Mouse (Mus musculus) frontal cortex, postnatal 25 days (tissue): ENCODE measurements around the gene Casq2.
"Not testable (repeated sequence)": the region's sequence is repeated elsewhere in the genome, so short reads cannot be mapped to it uniquely, and the experiment has no call there.

Source experiments
- DNase-seq, 2 experiments: peaks; one replicate each; pipeline ENCODE4 v3.0.0; 2022; ENCODE audit warnings: low spot score in 2 of 2

Gene Casq2

GRCm38 (mm10) chr3:102135389-102136113 lies 49.3 kb downstream of the Casq2 start:
- no peak for DNase-seq

- no peak for DNase-seq
Measured at GRCm38 (mm10) chr3:102137158-102137557, 50.9 kb downstream of the Casq2 start.

GRCm38 (mm10) chr3:102138899-102139298 lies 52.7 kb downstream of the Casq2 start:
- DNase-seq = no peak

- no peak for DNase-seq
Measured at GRCm38 (mm10) chr3:102140606-102141005, 54.4 kb downstream of the Casq2 start.

- DNase-seq = no peak
Measured at GRCm38 (mm10) chr3:102141451-102141850, 55.2 kb downstream of the Casq2 start.

GRCm38 (mm10) chr3:102141893-102142292 lies 55.7 kb downstream of the Casq2 start:
- DNase-seq = no peak

- DNase-seq = no peak
Measured at GRCm38 (mm10) chr3:102142947-102143346, 56.7 kb downstream of the Casq2 start.

- no peak for DNase-seq
Measured at GRCm38 (mm10) chr3:102143536-102143935, 57.3 kb downstream of the Casq2 start.

GRCm38 (mm10) chr3:102144401-102144800 lies 58.2 kb downstream of the Casq2 start:
- DNase-seq = no peak

- DNase-seq = no peak
Measured at GRCm38 (mm10) chr3:102145645-102146386, 59.6 kb downstream of the Casq2 start.

GRCm38 (mm10) chr3:102146428-102146827 lies 60.2 kb downstream of the Casq2 start:
- no peak for DNase-seq

- DNase-seq = no peak
Measured at GRCm38 (mm10) chr3:102147189-102147588, 61.0 kb downstream of the Casq2 start.

GRCm38 (mm10) chr3:102149941-102150340 lies 63.7 kb downstream of the Casq2 start:
- no peak for DNase-seq

GRCm38 (mm10) chr3:102151850-102152249 lies 65.6 kb downstream of the Casq2 start:
- DNase-seq = no peak

- no peak for DNase-seq
Measured at GRCm38 (mm10) chr3:102152471-102152870, 66.3 kb downstream of the Casq2 start.

GRCm38 (mm10) chr3:102152872-102153271 lies 66.7 kb downstream of the Casq2 start:
- no peak for DNase-seq

GRCm38 (mm10) chr3:102154107-102154506 lies 67.9 kb downstream of the Casq2 start:
- DNase-seq = no peak

- no peak for DNase-seq
Measured at GRCm38 (mm10) chr3:102156737-102157136, 70.5 kb downstream of the Casq2 start.

- DNase-seq = no peak
Measured at GRCm38 (mm10) chr3:102157652-102158051, 71.4 kb downstream of the Casq2 start.

GRCm38 (mm10) chr3:102158759-102159422 lies 72.7 kb downstream of the Casq2 start:
- DNase-seq = no peak

GRCm38 (mm10) chr3:102159423-102160325 lies 73.5 kb downstream of the Casq2 start:
- no peak for DNase-seq

- DNase-seq = not testable (repeated sequence)
Measured at GRCm38 (mm10) chr3:102163861-102164260, 77.6 kb downstream of the Casq2 start.
